Mouse (Mus musculus) ES-E14 (cell line): ENCODE data around the gene Primpol.

Experiments
- HCFC1 ChIP-seq: IDR thresholded peaks from 2 replicates; pipeline ENCODE4 v1.6.1; 2012; ENCODE audit warnings: low read length, inconsistent platforms, borderline replicate concordance; ENCODE audit not compliant: insufficient read depth
- MAFK ChIP-seq: IDR thresholded peaks from 2 replicates; pipeline ENCODE4 v1.6.1; 2014; ENCODE audit warnings: mild to moderate bottlenecking, low read depth, low read length, inconsistent platforms; ENCODE audit not compliant: insufficient read depth
- ZC3H11A ChIP-seq: IDR thresholded peaks from 2 replicates; pipeline ENCODE4 v1.6.1; 2012; ENCODE audit warnings: low read depth, mild to moderate bottlenecking, inconsistent platforms, low read length, borderline replicate concordance
- ZNF384 ChIP-seq: IDR thresholded peaks from 2 replicates; pipeline ENCODE4 v1.6.1; 2012; ENCODE audit warnings: low read depth, low read length, inconsistent platforms

GRCm38 (mm10) chr8:46616879-46617689 lies at the start of gene Primpol, which contains the start of gene Casp3:
- no peak for TF ChIP-seq HCFC1
- no peak for TF ChIP-seq MAFK
- no peak for TF ChIP-seq ZC3H11A
- no peak for TF ChIP-seq ZNF384
